Mouse (Mus musculus) lung, embryonic 16.5 days (tissue): ENCODE results near the gene Olfr522. TPM values are rescaled to one million over a fixed set of nuclear protein-coding genes. Genes with fewer than 3 reads are reported as not detected.
"Not testable (repeated sequence)": the region's sequence is repeated elsewhere in the genome, so short reads cannot be mapped to it uniquely, and the experiment has no call there.

Experiments
- ATAC-seq: fragments of 200-750 bp; cut with Nextera tagmentation; 2 replicates; pipeline ENCODE4 v1.8.0; 2017; ENCODE audit warnings: low read depth, mild to moderate bottlenecking, moderate library complexity
- H3K27ac ChIP-seq: fragments of 300-500 bp; sonication (generic); 2 replicates; pipeline ENCODE4 v1.5.1; 2014; ENCODE audit warnings: mild to moderate bottlenecking, control low read depth, low read length
- H3K27me3 ChIP-seq: fragments of 300-500 bp; sonication (generic); 2 replicates; pipeline ENCODE4 v1.6.1; 2014; ENCODE audit warnings: low read depth, low read length, mixed read lengths; ENCODE audit not compliant: control insufficient read depth, insufficient read depth
- H3K36me3 ChIP-seq: fragments of 300-500 bp; sonication (generic); 2 replicates; pipeline ENCODE4 v1.6.1; 2014; ENCODE audit warnings: low read length; ENCODE audit not compliant: control insufficient read depth, insufficient read depth
- H3K4me1 ChIP-seq: fragments of 300-500 bp; sonication (generic); replicated peaks from 2 replicates; pipeline ENCODE4 v1.6.1; 2014; ENCODE audit warnings: low read length, mixed read lengths; ENCODE audit not compliant: control insufficient read depth, insufficient read depth
- H3K4me2 ChIP-seq: fragments of 300-500 bp; sonication (generic); 2 replicates; pipeline ENCODE4 v1.6.1; 2014; ENCODE audit warnings: low read depth, low read length, control low read depth
- H3K4me3 ChIP-seq: fragments of 300-500 bp; sonication (generic); 2 replicates; pipeline ENCODE4 v1.5.1; 2014; ENCODE audit warnings: mild to moderate bottlenecking, low read length, control low read depth
- H3K9ac ChIP-seq: fragments of 300-500 bp; sonication (generic); 2 replicates; pipeline ENCODE4 v1.6.1; 2014; ENCODE audit warnings: low read length, control low read depth
- H3K9me3 ChIP-seq: fragments of 300-500 bp; sonication (generic); 2 replicates; pipeline ENCODE4 v1.6.1; 2016; ENCODE audit warnings: low read length; ENCODE audit not compliant: control insufficient read depth
- WGBS: fragments of 180-500 bp; shearing (Covaris S2); extraction: QIAGEN DNeasy Blood & Tissue Kit; methylation state at CpG from one replicate; pipeline ENCODE4 v1.1.7; 2014; 5-methylcytosine and 5-hydroxymethylcytosine counted together
- polyA plus RNA-seq: library from polyadenylated mRNA; unstranded; fragments of >200 nt; fragmentation: Nextera tagmentation; extraction: Ambion mirVana; gene quantifications from 2 replicates; pipeline ENCODE4 v1.2.1, GENCODE M21; 2015

Gene Olfr522
- polyA plus RNA-seq, 1 experiment from 2014 or later, result not detected

GRCm38 (mm10) chr7:140141350-140141749, 23.2 kb downstream of the Olfr522 start:
- Histone ChIP-seq H3K27ac (no peak overlapping the region), H3K9me3 (no peaks in the 10 kb centered on the region), H3K36me3 (no peaks in the 10 kb centered on the region), H3K27me3 (no peaks in the 10 kb centered on the region), H3K9ac (no peak overlapping the region), H3K4me1 (peaks cover 4% of the 10 kb centered on the region; the same call in 1 of the 2 replicates), H3K4me3 (no peak overlapping the region), H3K4me2 (no peak overlapping the region)
- 4% methylated on average over 14 of the region's 14 CpGs for WGBS
- ATAC-seq, result no peak

GRCm38 (mm10) chr7:140138021-140138310, 26.6 kb downstream of the Olfr522 start:
- H3K36me3 ChIP-seq, result no peaks in the 10 kb centered on the region

GRCm38 (mm10) chr7:140137135-140138020, 27.2 kb downstream of the Olfr522 start, which contains the start of gene Mtg1:
Gene Mtg1, plus strand, starts transcription at chr7:140137564.
- Histone ChIP-seq H3K9ac (peak within 1 kb of the TSS; percentile 84), H3K27ac (peak within 1 kb of the TSS; percentile 21; the same call in 1 of the 2 replicates), H3K27me3 (no peaks in the 10 kb centered on the region), H3K9me3 (no peaks in the 10 kb centered on the region), H3K4me3 (peak within 1 kb of the TSS; percentile 69), H3K4me2 (peak within 1 kb of the TSS; percentile 81), H3K4me1 (peaks cover 4% of the 10 kb centered on the region; the same call in 1 of the 2 replicates), H3K36me3 (no peaks in the 10 kb centered on the region)
- WGBS, result 2% methylated on average over 39 of the region's 39 CpGs
- ATAC-seq, result peak; percentile 99

More at GRCm38 (mm10) chr7:140138021-140138310, 26.6 kb downstream of the Olfr522 start:
- Histone ChIP-seq H3K4me2 (peak overlapping the region; percentile 81), H3K4me1 (peaks cover 4% of the 10 kb centered on the region; the same call in 1 of the 2 replicates), H3K27ac (peak overlapping the region; percentile 21; the same call in 1 of the 2 replicates), H3K4me3 (peak overlapping the region; percentile 69), H3K9ac (peak overlapping the region; percentile 84), H3K27me3 (no peaks in the 10 kb centered on the region), H3K9me3 (no peaks in the 10 kb centered on the region)
- ATAC-seq, result no peak
- 0% methylated on average over 8 of the region's 8 CpGs for WGBS

- no peak overlapping the region for H3K27ac ChIP-seq
- 83% methylated on average over 5 of the region's 5 CpGs for WGBS
- no peak overlapping the region for H3K4me2 ChIP-seq
- no peaks in the 10 kb centered on the region for H3K9me3 ChIP-seq
- no peak overlapping the region for H3K9ac ChIP-seq
- H3K4me3 ChIP-seq, result no peak overlapping the region
- H3K4me1 ChIP-seq, result peaks cover 4% of the 10 kb centered on the region; the same call in 1 of the 2 replicates
- H3K27me3 ChIP-seq, result no peaks in the 10 kb centered on the region
- H3K36me3 ChIP-seq, result peaks cover 5% of the 10 kb centered on the region; the same call in 1 of the 2 replicates
- ATAC-seq, result no peak
These were observed 29.3 kb downstream of the Olfr522 start for GRCm38 (mm10) chr7:140135106-140135770.

GRCm38 (mm10) chr7:140134033-140134432, 30.5 kb downstream of the Olfr522 start:
- 87% methylated on average over 5 of the region's 7 CpGs for WGBS
- H3K36me3 ChIP-seq, H3K27me3 ChIP-seq, H3K27ac ChIP-seq, H3K4me1 ChIP-seq, ATAC-seq, H3K4me2 ChIP-seq, H3K4me3 ChIP-seq, H3K9me3 ChIP-seq, H3K9ac ChIP-seq: not testable (repeated sequence)

GRCm38 (mm10) chr7:140132184-140132583, 32.4 kb downstream of the Olfr522 start:
- H3K9me3 ChIP-seq, H3K9ac ChIP-seq: not testable (repeated sequence)
- 91% methylated on average over 7 of the region's 7 CpGs for WGBS

GRCm38 (mm10) chr7:140127911-140128310, 36.7 kb downstream of the Olfr522 start:
- Histone ChIP-seq H3K9me3 (no peaks in the 10 kb centered on the region), H3K36me3 (peaks cover 8% of the 10 kb centered on the region), H3K27me3 (no peaks in the 10 kb centered on the region), H3K27ac (no peak overlapping the region), H3K4me2 (no peak overlapping the region), H3K4me3 (no peak overlapping the region), H3K4me1 (peaks cover 11% of the 10 kb centered on the region), H3K9ac (no peak overlapping the region)
- ATAC-seq, result no peak
- WGBS, result 65% methylated on average over 2 of the region's 2 CpGs

More at GRCm38 (mm10) chr7:140132184-140132583, 32.4 kb downstream of the Olfr522 start:
- not testable (repeated sequence) for H3K27me3 ChIP-seq, H3K36me3 ChIP-seq, H3K4me1 ChIP-seq, H3K4me2 ChIP-seq, ATAC-seq, H3K4me3 ChIP-seq, H3K27ac ChIP-seq

- WGBS, result 82% methylated on average over 3 of the region's 3 CpGs
- Histone ChIP-seq H3K9me3 (no peaks in the 10 kb centered on the region), H3K4me3 (0 out of 2 replicates have a peak overlapping the region, but pooled peaks have one; percentile 6), H3K4me2 (peak overlapping the region; percentile 25; the same call in 1 of the 2 replicates), H3K9ac (peak overlapping the region; percentile 32), H3K27ac (no peak overlapping the region), H3K36me3 (peaks cover 8% of the 10 kb centered on the region), H3K27me3 (no peaks in the 10 kb centered on the region), H3K4me1 (peaks cover 11% of the 10 kb centered on the region)
- no peak for ATAC-seq
These were observed 37.6 kb downstream of the Olfr522 start for GRCm38 (mm10) chr7:140126934-140127333.

- Histone ChIP-seq H3K36me3 (peaks cover 8% of the 10 kb centered on the region), H3K27me3 (no peaks in the 10 kb centered on the region), H3K27ac (peak overlapping the region; percentile 81; the same call in 1 of the 2 replicates), H3K4me3 (peak overlapping the region; percentile 90), H3K4me2 (peak overlapping the region; percentile 89), H3K4me1 (peaks cover 11% of the 10 kb centered on the region), H3K9ac (peak overlapping the region; percentile 97), H3K9me3 (no peaks in the 10 kb centered on the region)
- 4% methylated on average over 5 of the region's 5 CpGs for WGBS
- ATAC-seq, result no peak; the same call in 1 of the 2 replicates
These were observed 38.6 kb downstream of the Olfr522 start for GRCm38 (mm10) chr7:140126022-140126350.
